Mouse (Mus musculus) layer of hippocampus, adult 9-10 months (tissue): ENCODE data around the gene Gm4141.
"Not testable (repeated sequence)": the region's sequence is repeated elsewhere in the genome, so short reads cannot be mapped to it uniquely, and the experiment has no call there.

Source experiments
- DNase-seq: peaks from one replicate; pipeline ENCODE4 v3.0.0; 2022; ENCODE audit warnings: low spot score

Gene Gm4141

GRCm38 (mm10) chr7:20576141-20576540 is at the start of gene Gm4141:
Gene Gm4141 (minus strand): TSS chr7:20576241.
- not testable (repeated sequence) for DNase-seq

- DNase-seq, result not testable (repeated sequence)
Observed at GRCm38 (mm10) chr7:20598921-20599320, 22.9 kb upstream of the Gm4141 start, which contains the start of gene Gm4513. Gene Gm4513 (minus strand): TSS chr7:20599021.

GRCm38 (mm10) chr7:20545657-20546056 is 30.4 kb downstream of the Gm4141 start, which contains the start of gene Gm5726:
Gene Gm5726 (minus strand): TSS chr7:20545757.
- DNase-seq, result not testable (repeated sequence)

- DNase-seq, result not testable (repeated sequence)
Observed at GRCm38 (mm10) chr7:20533537-20533936, 42.5 kb downstream of the Gm4141 start, which contains the start of gene Vmn1r104. Gene Vmn1r104 (plus strand): TSS chr7:20533837.
